Mouse (Mus musculus): ENCODE results near the gene Gm5617.

- TF ChIP-seq POLR2A (IDR thresholded peaks at IDR 0.05; ENCODE audit: extremely low read depth, insufficient read depth, low read length) (no peak), CTCF (IDR thresholded peaks at IDR 0.05; ENCODE audit: low read depth, low read length) (no peak)
Measured at GRCm38 (mm10) chr9:48538688-48539087, 43.4 kb downstream of the Gm5617 start.

All from liver, adult 2 months (tissue).